Mouse (Mus musculus): Measurements from ENCODE around the gene Ktn1.

Gene Ktn1

GRCm38 (mm10) chr14:47664470-47664864, 16.2 kb downstream of the Ktn1 start:
- no peak for DNase-seq (ENCODE audit: low spot score)

- no peak for DNase-seq (ENCODE audit: low spot score)
Observed at GRCm38 (mm10) chr14:47665061-47665778, 17.0 kb downstream of the Ktn1 start.

- DNase-seq (ENCODE audit: low spot score): no peak
Observed at GRCm38 (mm10) chr14:47668096-47668495, 19.8 kb downstream of the Ktn1 start.

GRCm38 (mm10) chr14:47682886-47683285, 34.6 kb downstream of the Ktn1 start:
- no peak for DNase-seq (ENCODE audit: low spot score)

- DNase-seq (ENCODE audit: low spot score): no peak
Observed at GRCm38 (mm10) chr14:47684579-47684978, 36.3 kb downstream of the Ktn1 start.

GRCm38 (mm10) chr14:47699126-47699525, 50.9 kb downstream of the Ktn1 start:
- DNase-seq (ENCODE audit: low spot score): no peak

GRCm38 (mm10) chr14:47709546-47709945, 61.3 kb downstream of the Ktn1 start:
- DNase-seq (ENCODE audit: low spot score): no peak

GRCm38 (mm10) chr14:47715771-47716170, 67.5 kb downstream of the Ktn1 start:
- no peak for DNase-seq (ENCODE audit: low spot score)

- DNase-seq (ENCODE audit: low spot score): no peak
Observed at GRCm38 (mm10) chr14:47717916-47718606, 69.8 kb downstream of the Ktn1 start.

GRCm38 (mm10) chr14:47720023-47720422, 71.8 kb downstream of the Ktn1 start:
- DNase-seq (ENCODE audit: low spot score): no peak

- no peak for DNase-seq (ENCODE audit: low spot score)
Observed at GRCm38 (mm10) chr14:47723035-47723434, 74.8 kb downstream of the Ktn1 start.

GRCm38 (mm10) chr14:47728594-47728993, 80.3 kb downstream of the Ktn1 start:
- DNase-seq (ENCODE audit: low spot score): no peak

GRCm38 (mm10) chr14:47735354-47735753, 87.1 kb downstream of the Ktn1 start:
- DNase-seq (ENCODE audit: low spot score): no peak

- DNase-seq (ENCODE audit: low spot score): no peak
Observed at GRCm38 (mm10) chr14:47736471-47736870, 88.2 kb downstream of the Ktn1 start.

- DNase-seq (ENCODE audit: low spot score): no peak
Observed at GRCm38 (mm10) chr14:47740316-47740996, 92.2 kb downstream of the Ktn1 start.

GRCm38 (mm10) chr14:47741046-47741445, 92.8 kb downstream of the Ktn1 start:
- no peak for DNase-seq (ENCODE audit: low spot score)

GRCm38 (mm10) chr14:47742674-47743073, 94.4 kb downstream of the Ktn1 start:
- DNase-seq (ENCODE audit: low spot score): no peak

GRCm38 (mm10) chr14:47745086-47745485, 96.8 kb downstream of the Ktn1 start:
- DNase-seq (ENCODE audit: low spot score): no peak

GRCm38 (mm10) chr14:47747536-47747935, 99.3 kb downstream of the Ktn1 start:
- no peak for DNase-seq (ENCODE audit: low spot score)

GRCm38 (mm10) chr14:47748714-47749113, 100.5 kb downstream of the Ktn1 start:
- no peak for DNase-seq (ENCODE audit: low spot score)

- peak; percentile 5 for DNase-seq (ENCODE audit: low spot score)
Observed at GRCm38 (mm10) chr14:47751422-47752205, 103.4 kb downstream of the Ktn1 start.

- no peak for DNase-seq (ENCODE audit: low spot score)
Observed at GRCm38 (mm10) chr14:47753561-47753960, 105.3 kb downstream of the Ktn1 start.

Measured in c-Kit-positive CD71-positive TER-119-positive erythroid progenitor cells, embryonic 14.5 days (primary cell).